Mouse (Mus musculus) embryo, embryonic 9.5 days (tissue): ENCODE data around the gene Lrrc25.

Experiments used
- DNase-seq: peaks from one replicate; pipeline ENCODE4 v3.0.0-alpha.2; 2017; ENCODE audit errors: extremely low spot score

Gene Lrrc25

DNA sequence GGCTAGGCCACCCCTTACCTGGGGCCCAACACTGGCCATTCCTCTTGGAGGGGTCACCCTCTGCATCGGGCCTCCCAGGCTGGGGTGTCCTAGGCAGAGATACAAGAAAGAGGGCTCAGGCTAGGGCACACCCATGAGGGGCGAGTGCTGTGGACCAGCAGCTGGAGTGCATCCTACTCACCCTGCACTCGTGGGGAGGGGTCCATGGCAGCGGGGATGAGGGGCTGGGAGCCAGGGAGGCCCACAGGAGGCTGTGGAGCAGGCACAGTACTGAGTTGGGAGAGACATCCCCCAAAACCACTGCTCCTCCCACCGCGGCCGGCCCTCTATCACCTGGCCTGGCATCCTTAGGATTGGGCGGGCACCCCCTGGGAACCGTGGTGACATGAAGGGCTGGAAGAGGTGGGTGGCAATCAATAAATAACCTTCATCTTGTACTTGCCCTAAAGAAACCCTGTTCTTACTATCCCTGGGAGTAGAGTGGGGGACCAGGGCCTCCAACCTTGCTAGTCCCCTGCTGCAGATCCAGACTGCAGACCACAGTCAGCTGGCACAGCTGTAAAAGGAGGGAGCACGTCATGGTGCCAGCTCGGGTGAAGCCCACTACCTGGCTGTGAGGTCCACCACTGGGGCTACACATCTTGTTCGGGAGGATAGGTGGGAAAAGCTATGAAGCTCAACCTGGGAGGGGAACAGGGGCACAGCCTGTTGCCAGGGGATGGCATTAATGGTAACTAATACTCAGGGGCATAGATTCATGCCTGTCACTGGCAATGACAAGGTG, 16.3 kb upstream of the Lrrc25 start:
- no peak for DNase-seq

DNA sequence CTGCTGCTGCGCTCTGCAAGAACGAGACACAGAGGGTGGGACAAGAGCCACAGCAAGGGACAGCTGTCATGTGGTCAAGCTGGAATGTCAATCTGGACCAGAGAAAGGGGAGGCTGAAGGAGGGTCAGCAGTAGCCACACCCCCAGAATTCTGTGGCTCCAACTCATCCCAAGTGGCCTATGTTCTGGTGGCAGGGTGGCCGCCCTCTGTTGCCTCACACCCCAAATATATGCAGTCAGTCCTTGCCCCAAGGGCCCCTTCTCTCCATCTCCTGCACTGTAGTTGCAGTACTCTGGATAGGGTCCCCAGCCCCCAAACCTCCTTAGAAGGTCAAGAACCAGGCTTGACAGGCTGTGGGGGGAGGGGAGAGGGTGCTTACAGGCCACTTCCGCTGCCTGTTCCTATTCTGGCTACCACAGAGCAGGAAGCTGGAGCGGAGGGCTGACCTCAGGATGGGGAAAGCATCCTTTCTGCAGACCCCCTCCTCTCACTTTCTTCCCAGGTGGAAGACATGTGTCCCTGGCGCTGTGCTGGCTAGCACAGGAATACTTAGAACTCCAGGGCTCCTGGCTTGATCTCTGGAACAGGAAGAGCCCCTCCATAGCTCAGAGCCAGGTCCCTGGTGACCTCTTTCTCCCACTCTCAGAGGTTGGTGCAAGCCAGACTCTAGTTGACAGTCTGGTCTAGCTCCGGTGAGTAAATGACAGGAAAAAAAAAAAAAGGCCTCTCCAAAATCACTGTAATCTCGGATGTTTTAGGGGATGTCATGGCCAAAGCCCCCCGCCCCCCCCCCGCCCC, 15.3 kb upstream of the Lrrc25 start:
- DNase-seq = peak; percentile 66

DNA sequence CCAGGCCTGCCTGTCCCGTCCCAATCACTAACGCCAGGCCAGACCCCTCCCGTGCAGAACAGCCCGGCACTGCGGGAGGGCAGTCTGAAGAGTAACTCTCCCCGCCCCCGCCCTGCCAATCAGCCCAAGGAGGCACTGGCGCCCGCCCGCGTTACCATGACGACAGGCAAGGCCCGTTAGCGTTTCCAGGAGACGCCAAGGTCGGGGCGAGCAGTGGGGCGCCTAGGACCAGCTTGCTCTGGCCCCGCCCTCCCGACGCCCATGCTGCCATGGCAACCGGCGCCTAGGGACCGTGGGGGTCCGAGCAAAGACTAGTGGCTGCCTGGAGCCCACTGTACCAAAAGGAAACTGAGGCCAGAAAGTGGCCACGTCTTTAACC, 14.7 kb upstream of the Lrrc25 start:
- peak; percentile 92 for DNase-seq

DNA sequence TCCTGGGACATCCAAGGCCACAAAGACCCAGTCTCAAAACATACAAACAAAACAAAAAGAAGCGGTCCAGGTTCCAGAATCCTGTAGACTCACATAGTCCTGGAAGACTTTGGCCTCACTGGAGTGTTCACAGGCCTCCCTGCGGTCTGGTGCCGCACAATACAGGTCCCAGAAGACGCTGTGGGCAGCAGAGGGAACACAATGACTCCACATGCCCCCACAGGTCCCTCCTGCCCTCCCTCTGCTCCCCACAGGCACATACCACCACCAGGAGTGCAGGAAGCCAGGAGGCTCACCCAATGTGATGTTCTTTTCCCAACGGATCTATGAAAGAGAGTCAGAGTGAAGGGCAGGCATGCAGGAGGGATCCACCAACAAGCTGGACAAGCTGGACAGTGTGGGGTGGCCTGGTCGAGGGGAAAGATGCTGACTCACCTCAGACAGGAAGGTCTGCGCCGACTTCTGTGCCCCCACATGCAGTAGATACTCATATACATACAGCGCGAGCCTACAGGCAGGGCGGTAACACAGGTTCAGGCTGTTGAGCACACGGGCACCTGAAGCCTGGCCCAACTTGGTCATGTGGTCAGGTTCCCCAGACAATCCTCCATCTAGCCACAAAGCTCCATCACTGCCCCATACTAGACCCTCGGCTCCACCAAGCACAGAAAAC, 13.7 kb upstream of the Lrrc25 start:
- no peak for DNase-seq

DNA sequence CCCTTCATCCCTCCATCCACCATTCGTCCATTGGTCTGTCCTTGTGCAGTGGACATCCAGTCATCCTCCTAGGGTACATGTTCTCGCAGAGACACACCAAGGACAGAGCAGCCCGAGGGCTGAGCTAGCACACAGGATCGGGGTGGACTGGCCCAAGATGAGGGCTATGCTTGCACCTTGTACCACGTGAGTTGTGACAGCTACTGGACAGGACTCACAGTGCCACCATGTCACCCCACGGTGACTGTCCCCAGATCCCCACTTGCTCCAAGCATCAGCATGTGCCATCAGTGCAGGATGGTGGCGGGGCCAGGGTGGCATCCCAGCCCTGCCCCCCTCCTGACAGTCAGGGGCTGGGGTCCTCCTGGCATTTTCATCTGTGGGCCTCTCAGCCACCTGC, 11.4 kb upstream of the Lrrc25 start:
- no peak for DNase-seq

DNA sequence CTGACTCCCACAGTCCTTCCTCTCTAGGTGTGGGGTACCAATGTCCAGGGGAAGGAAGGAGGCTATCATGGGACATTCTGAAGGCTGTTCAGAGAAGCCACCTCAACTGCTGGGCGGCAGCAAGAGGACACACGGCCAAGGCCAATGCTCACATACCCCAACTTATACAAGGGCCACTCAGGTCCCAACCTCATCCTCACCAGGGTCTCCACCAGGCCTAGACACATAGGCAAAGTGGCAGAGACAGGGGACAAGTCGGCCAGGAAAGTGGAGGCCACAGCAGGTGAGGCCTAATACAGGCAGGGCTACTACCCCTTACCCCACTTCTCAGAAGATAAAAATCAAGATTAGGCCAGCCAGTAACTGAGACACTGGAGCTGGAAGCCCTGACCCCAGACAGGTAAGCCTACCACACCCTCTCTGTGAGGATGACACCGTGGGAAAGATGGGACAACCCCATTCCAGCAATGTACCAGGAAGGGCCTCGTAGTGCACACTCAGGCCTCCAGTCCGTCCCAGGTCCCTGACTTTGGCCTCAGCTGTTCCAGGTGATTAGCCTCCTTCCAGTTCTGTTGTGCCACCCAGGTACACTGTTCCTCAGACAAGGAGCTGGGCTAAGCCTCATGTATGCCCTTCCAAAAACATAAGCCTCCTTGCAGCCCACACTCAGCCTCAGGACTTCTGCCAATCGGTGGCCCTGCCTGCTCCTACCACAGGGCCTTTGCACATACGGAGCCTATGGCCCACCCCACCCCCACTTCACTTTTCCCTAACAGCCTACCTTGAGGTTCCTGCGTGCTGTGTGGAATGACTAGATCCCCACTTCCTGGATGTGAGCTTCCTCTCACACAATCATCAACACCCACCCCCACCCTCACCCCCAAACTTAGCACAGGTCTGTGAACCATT, 9.8 kb upstream of the Lrrc25 start:
- DNase-seq = no peak

DNA sequence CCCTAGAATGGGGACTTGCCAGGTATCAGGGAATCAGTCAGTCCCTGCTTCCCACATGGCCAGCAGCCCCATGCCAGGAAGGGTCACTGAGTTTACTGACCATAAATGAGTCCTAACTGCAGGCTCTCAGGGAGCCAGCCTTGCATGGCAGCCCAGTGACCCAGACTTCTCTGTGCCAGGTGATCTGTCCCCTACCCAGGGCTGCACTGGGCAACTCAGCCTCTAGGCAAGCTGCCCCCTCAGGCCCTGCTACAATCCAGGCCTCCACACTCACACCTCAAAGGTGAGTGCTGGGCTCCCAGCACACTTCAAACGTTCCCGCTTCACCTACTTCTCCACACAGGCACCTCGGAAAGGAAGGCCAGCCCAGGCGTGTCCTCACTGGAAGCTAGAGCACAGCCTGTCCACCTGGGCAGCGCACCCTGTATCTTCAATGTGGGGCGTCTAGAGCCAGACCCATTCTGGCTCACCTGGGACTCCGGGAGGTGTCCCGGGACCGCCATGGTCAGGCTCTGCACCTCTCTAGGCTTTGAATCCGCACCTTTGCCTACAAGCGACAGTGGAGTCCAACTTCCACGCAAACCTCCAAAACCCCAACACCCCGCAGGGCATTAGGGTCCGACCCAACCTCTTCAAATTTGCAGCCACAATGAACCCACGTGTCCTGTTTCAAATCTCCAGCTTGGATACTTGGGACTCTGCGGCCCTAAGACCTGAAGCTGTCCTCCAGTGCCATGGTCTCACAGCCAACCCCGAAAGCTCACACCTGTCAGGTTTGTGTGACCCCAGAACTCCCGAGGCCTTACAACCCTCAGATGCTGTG, 9.0 kb upstream of the Lrrc25 start:
- no peak for DNase-seq

DNA sequence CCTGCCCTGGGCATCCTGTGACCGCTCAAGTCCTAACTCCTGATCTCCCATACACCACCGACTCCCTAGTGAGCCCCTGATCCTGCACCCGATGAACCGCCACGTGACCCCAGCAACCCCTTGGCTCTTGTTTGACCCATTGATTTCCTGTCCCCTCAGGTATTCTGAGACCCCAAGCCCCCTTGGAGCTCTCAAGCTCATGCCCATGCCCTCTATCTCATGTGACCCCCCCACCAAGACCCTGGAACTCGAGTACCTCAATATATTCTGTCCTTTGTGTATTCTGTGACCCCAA, 8.4 kb upstream of the Lrrc25 start:
- no peak for DNase-seq

DNA sequence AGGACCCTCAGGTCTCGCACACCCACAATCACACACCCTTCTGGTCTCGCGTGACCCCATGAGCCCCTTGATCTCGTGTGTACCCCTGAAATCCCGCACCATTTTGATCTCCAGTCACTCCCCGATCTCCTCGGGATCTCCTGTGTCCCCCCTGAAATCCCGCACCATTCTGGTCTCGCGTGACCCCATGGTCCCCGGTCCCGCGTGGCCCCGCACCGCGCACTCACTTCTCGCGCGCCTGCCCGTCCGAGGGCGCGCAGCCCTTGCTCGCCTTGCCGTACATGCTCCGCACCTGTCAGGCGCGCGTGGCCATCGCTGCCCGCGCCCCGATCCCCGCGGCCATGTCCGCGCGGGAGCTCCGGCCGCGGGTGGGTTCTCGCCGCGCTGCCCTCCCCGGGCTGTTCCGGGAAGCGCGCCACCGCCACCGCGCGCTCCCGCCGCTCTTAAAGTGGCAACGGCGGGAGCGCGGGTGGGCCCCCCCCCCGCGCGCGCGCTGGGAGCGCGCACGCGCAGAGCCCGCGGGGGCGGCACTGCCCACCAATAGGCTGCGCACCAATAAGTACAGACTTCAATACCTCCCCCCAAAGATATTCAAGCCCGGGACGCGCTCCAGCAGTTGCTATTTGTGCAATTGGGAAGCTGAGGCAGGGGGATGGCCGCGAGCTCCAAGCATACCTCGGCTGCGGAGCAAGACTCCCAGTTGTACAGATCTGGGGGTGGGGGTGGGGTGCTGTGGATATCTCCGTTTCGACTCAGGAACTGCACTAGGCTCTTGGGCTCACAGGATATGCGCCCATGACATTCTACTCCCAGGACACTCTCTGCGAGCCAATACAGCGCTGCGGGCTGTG, 7.8 kb upstream of the Lrrc25 start:
- DNase-seq = peak; percentile 63

DNA sequence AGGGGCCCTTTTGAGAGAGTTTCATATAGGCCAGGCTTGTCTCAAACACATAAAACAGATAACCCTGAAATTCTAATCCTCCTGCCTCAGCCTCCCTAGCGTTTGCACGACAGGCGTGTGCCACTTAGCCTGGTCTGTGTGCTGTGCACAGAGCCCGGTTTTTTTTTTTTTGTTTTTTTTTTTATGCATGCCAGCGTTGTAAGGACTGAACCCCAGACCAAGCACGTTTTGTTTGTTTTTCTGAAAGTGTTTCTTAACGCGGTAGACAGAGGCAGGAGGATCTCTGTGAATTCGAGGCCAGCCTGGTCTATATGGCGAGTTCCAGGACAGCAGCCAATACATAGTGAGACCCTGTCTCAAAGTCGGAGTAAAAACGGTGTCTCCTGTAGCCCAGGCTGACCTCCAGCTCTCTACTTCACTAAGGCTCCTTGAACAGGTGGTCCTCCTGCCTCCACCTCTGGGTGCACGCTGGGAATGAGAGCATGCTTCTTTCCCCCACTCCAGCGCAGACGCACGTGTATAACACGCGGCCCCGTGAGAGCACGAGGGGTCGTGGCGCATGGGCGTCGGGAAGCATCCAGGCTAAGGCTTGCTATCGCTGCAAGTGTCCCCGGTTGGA, 7.1 kb upstream of the Lrrc25 start, which contains the start of gene Ssbp4:
Gene Ssbp4, minus strand, starts transcription at position 124 of the 619 bp plus-strand sequence.
- DNase-seq = no peak

DNA sequence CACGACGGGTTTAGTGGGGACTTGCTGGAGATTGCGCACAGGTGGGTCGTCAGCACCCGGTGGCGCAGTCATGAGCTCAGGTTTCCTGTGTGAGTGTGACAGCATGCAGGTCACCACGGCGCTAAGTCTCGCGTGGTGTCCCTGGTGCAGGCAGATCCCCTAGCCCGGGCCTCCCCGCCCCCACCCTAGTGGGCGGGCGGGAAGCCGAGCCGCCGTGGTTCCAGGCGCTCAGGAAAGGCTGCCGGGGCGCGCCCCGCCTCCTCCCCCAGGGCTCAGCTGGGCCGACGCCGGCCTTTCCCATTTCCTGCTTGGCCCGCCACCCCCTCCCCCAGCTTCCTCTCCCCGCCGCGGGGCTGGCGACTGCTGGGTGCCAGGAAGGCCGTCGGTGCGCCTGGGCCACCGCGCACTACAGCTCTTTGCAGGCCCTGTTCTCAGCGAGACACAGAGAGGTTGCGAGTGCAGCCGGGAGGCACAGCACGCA, 6.5 kb upstream of the Lrrc25 start:
- peak; percentile 87 for DNase-seq

DNA sequence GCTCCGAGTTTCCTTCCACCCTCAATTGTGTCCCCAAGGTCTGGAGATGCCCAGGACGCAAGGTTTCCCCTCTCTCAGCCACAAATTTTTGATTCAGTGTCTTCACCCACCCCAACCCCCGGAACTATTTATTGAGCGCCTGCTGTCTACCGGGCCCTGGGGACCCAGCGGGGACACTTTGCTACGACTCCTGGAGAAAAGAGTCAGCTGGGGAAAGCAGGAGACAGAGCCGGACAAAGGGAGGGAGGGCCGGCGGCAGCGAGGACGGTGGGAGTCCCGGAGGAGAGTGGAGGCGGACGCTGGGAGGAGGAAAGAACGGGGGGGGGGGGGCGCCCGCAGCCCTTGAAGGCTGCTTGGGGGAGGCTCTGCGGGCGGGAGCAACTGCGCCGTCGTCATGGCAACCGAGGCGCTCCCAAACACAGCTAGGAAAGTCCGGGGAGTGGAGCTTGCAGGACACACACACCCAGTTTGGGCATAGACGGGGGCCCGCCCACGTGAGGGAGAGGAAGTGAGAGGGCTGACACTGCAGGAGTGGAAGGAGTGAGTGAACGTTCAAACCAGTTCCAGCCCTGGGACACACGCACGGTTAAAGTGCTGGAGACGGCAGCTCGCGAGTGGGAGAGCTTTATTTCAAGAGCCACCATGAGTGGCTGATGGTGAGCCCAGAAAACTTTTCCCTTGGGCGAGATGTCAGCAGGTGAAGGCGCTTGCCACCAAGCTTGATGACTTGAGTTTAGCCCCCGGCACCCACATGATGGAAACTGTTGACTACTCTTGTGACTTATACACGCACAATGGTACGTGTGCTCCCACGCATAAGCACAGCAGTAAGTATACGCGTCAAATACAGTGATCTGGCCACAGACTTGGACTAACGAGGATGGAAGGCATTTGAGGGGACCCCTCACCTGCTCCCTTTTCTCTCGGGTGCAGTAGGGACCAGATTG, 5.8 kb upstream of the Lrrc25 start:
- DNase-seq = peak; percentile 85

DNA sequence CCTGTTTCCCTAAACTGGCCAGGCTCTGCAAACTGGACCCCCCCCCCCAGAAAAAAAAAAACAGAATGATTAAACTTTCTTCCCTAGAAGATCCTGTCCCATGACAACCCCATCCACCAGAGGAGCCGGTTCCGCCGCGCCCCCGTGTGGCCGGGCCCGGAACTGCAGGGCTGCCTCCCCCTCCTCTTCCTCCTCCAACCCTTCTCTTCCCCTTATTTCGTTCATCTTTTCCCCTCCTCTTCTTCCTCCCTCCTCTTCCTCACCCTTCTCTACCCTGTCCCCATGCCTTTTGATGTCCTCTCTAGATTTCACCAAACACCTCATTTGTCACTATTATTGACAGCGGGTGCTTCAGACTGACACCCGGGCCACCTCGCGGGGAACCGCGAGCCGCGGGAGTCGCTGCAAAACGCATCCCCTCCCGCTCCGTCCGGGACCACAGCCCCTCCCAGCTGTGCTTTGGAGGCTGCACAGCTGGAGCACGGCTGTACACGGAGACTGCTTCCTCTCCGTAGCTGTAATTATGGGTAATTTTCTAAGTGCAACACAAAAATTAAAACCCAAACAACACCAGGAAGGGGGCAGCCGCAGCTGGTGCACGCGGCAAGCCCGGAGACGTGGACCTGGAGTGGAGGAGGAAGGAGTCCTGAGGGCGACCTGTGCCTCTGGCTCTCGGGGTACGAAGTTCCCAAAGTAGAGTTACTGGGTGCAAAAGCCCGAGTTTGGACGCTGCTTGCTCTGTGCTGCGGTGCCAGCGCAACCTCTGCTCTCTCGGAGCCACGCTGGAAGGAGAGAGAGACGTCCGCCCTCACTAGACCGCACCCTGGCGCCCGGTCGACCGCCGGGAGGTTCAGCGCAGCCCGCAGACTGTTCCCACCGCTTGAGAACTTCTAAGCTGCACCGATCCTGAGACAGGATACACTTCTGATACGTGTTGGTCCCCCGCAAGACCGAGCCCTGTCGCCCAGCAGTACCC, 4.9 kb upstream of the Lrrc25 start:
- peak; percentile 88 for DNase-seq

DNA sequence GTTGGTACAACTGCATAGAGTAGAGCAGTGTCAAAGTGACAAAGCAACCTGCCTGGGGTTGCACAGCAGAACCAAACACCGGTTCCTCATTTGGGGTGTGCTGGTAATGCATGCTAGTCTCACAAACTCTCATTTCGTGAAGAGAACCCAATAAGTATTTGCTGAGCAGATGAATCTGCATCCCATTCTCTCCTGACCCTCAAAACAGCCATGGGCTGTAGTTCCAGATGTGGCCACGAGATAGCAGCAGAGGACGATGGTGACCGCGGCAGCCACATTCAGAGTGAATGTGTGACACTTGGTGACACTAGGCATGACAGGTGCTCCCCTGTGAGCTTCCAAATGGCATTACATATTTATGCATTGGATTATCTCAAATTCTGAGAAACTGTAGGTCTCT, 4.1 kb upstream of the Lrrc25 start:
- peak; percentile 87 for DNase-seq

DNA sequence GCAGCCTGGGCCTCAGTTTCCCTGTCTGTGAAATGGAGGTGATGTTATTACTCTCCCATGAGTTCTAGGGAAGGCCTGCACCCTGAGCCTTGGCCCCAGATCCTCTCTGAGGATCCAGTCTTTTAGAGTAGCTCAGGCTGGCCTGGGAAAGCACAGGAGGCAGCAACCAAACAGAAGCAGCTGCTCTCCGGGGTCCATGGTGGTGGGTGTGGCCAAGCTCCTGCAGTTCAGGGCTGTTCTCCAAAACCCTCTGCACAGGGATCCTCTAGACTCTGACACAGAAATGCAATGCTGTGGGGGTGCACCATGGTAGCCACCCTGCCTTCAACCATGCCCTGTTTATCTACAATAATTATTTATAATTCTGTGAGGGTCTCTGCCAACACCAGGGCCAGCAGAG, 2.2 kb upstream of the Lrrc25 start:
- no peak for DNase-seq

DNA sequence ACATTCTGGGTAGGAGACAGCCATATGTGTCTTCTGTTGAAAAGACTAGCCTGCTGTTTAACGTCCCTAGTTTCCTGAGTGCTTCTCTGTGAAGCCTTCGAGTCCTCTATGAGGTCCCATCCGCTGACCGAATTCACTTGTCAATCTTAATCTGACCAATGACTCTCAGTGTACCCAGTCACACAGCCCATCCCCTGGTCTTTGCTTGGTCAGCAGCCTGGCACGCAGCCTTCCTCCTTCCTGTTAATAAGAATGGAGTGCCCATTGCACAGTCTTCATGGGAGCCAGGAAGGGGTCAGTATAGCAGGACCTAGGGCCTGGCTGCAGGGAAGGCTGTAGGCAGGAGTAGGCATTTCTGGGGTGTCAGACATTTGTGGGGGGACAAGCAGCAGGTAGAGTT, 1.5 kb upstream of the Lrrc25 start:
- no peak for DNase-seq

DNA sequence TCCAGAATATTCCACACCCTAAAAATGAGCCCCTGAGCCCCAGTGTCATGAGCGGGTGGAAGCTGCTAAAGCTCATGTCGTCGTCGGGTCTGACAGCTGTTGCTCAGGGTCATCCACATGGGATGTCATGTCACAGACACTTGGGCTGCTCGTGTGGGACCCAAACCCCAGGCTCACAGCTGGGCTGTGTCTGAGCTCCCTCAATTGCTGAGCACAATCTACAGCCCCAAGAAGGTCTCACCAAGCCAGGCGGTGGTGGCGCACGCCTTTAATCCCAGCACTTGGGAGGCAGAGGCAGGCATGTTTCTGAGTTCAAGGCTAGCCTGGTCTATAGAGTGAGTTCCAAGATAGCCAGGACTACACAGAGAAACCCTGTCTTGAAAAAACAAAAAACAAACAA, 674 bp upstream of the Lrrc25 start:
- no peak for DNase-seq
